Mouse (Mus musculus): Measurements from ENCODE around the gene Akna.
A peak's percentile ranks its signal among the peaks of the same experiment; 100 is the strongest.

GRCm38 (mm10) chr4:63403040-63403959, at the start of gene Akna:
- TF ChIP-seq POLR2A (IDR thresholded peaks at IDR 0.05; ENCODE audit: low read depth, low read length) (peak; percentile 48), CTCF (IDR thresholded peaks at IDR 0.05; ENCODE audit: extremely low read depth, insufficient read length, insufficient replicate concordance, low read depth, low read length) (no peak)
